Comparison of ENCODE assay signal across 11 mouse cellular contexts in the genomic region with DNA sequence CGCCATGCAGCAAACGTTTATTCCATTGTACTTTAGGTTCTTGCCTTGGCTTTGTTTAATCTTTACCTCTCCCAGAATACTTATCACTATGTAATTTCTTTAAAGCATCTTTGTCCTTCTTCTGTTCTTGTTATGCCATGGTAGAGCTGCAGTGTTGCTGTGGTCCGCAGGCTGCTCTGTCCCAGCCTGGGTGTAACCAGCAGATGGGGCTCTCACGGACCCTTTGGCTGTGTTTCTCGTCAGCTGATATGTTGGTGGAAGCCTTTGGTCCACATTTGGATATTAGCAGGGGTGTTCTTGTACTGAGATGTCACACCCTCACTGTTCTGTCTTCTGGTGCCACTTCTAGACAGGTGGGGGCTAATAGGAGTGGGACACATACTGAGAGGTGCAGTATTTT.
DNase-seq lines count a peak whose midpoint lies in the region; ATAC-seq and TF ChIP-seq lines count a peak whose summit lies in the region.
"Had no signal": no experiment of that assay in that cellular context is flagged by ENCODE, and none has a peak within 500 bp of the region (broad histone marks: within the 10 kb centered on the region; RNA-seq: fewer than 3 reads in every experiment).

No protein-coding gene starts in this region.

- H3K36me3 ChIP-seq in spleen, adult 2 months (ENCODE audit: control insufficient read depth, insufficient read depth, low read length): no peaks in the 10 kb centered on the region
- H3K36me3 ChIP-seq: midbrain, embryonic 12.5 days had no signal

- no peak overlapping the region for H3K4me3 ChIP-seq in spleen, adult 2 months (ENCODE audit: extremely low read depth, insufficient read depth, insufficient read length)
- H3K4me3 ChIP-seq: midbrain, embryonic 12.5 days had no signal

- TF ChIP-seq CTCF in spleen, adult 2 months (IDR thresholded peaks at IDR 0.05; ENCODE audit: extremely low read depth, insufficient read depth, insufficient read length, insufficient replicate concordance): 0 out of 2 replicates have a peak, but pooled peaks have one; percentile 8

- H3K27me3 ChIP-seq in spleen, adult 2 months (ENCODE audit: control insufficient read depth, insufficient read depth, low read length): no peaks in the 10 kb centered on the region
- H3K27me3 ChIP-seq: midbrain, embryonic 12.5 days had no signal

- no peak overlapping the region for H3K27ac ChIP-seq in spleen, adult 2 months (ENCODE audit: insufficient read depth, low read length)
- H3K27ac ChIP-seq: midbrain, embryonic 12.5 days had no signal

- peak; percentile 34 for DNase-seq in CD4-positive, CD25-positive, alpha-beta regulatory T cell, adult 2 months (ENCODE audit: low read depth, low spot score)
- DNase-seq in kidney, postnatal 10 days: peak; percentile 22
- no peak for DNase-seq in kidney, adult 8-10 months
- no peak for DNase-seq in spleen, adult 2 months (ENCODE audit: low read depth in 1 of 2, low spot score in 2 of 2)
- DNase-seq in spleen, postnatal 36 days (ENCODE audit: low spot score in 2 of 2): no peak
- DNase-seq in layer of hippocampus, adult 11-12 months (ENCODE audit: low spot score): no peak
- DNase-seq in frontal cortex, postnatal 25 days (ENCODE audit: low spot score in 2 of 2): no peak
- DNase-seq: heart, postnatal 36 days had no signal

- WGBS in spleen, adult 2 months: 59% methylated on average over 5 of the region's 5 CpGs

- no peak for TF ChIP-seq POLR2A in spleen, adult 2 months (IDR thresholded peaks at IDR 0.05; ENCODE audit: low read depth, low read length)

- ATAC-seq in CD4-positive, CD25-positive, alpha-beta regulatory T cell, adult 4 months: no peak
- ATAC-seq: activated CD4-positive, CD25-positive, alpha-beta regulatory T cell, adult 4 months had no signal

- no peaks in the 10 kb centered on the region for H3K4me1 ChIP-seq in spleen, adult 2 months (ENCODE audit: control insufficient read depth, insufficient read depth, insufficient read length)
- H3K4me1 ChIP-seq: midbrain, embryonic 12.5 days had no signal

Comparison
In these comparisons a context has a peak if more than half of its experiments do, and no peak if none do; other contexts are left out.
1. DNase-seq: peak in CD4-positive, CD25-positive, alpha-beta regulatory T cell, adult 2 months (single experiment) and kidney, postnatal 10 days (single experiment); none in kidney, adult 8-10 months (0 of 2), spleen, adult 2 months (0 of 2), spleen, postnatal 36 days (0 of 2), layer of hippocampus, adult 11-12 months (single experiment) and frontal cortex, postnatal 25 days (0 of 2).